Mouse (Mus musculus) hindbrain, embryonic 11.5 days (tissue): ENCODE data around the gene Cacna2d4. TPM values are rescaled to one million over a fixed set of nuclear protein-coding genes. Genes with fewer than 3 reads are reported as not detected.

Experiments used
- ATAC-seq: fragments of 200-750 bp; cut with Nextera tagmentation; 2 replicates; pipeline ENCODE4 v1.8.0; 2017; ENCODE audit warnings: mild to moderate bottlenecking, moderate TSS enrichment, moderate library complexity; ENCODE audit not compliant: low FRiP score
- DNase-seq: peaks from one replicate; pipeline ENCODE4 v3.0.0-alpha.2; 2015; ENCODE audit warnings: low spot score
- H3K27ac ChIP-seq: fragments of 300-500 bp; sonication (generic); 2 replicates; pipeline ENCODE4 v1.5.1; 2014; ENCODE audit warnings: mild to moderate bottlenecking, low read depth, low read length
- H3K27me3 ChIP-seq: fragments of 300-500 bp; sonication (generic); 2 replicates; pipeline ENCODE4 v1.6.1; 2014; ENCODE audit warnings: mild to moderate bottlenecking, low read length, moderate library complexity, mixed read lengths; ENCODE audit not compliant: control insufficient read depth, insufficient read depth
- H3K36me3 ChIP-seq: fragments of 300-500 bp; sonication (generic); 2 replicates; pipeline ENCODE4 v1.6.1; 2014; ENCODE audit warnings: mild to moderate bottlenecking, low read length, moderate library complexity, mixed read lengths; ENCODE audit not compliant: control insufficient read depth, insufficient read depth
- H3K4me1 ChIP-seq: fragments of 300-500 bp; sonication (generic); replicated peaks from 2 replicates; pipeline ENCODE4 v1.6.1; 2014; ENCODE audit warnings: low read length, mixed read lengths; ENCODE audit not compliant: control insufficient read depth, insufficient read depth
- H3K4me2 ChIP-seq: fragments of 300-500 bp; sonication (generic); replicated peaks from 2 replicates; pipeline ENCODE4 v1.6.1; 2014; ENCODE audit warnings: mild to moderate bottlenecking, low read depth, low read length
- H3K4me3 ChIP-seq: fragments of 300-500 bp; sonication (generic); 2 replicates; pipeline ENCODE4 v1.5.1; 2014; ENCODE audit warnings: low read depth, low read length
- H3K9ac ChIP-seq: fragments of 300-500 bp; sonication (generic); 2 replicates; pipeline ENCODE4 v1.6.1; 2014; ENCODE audit warnings: low read depth, low read length
- H3K9me3 ChIP-seq: fragments of 300-500 bp; sonication (generic); 2 replicates; pipeline ENCODE4 v1.6.1; 2016; ENCODE audit warnings: low read length; ENCODE audit not compliant: control insufficient read depth
- WGBS: fragments of 180-500 bp; shearing (Covaris S2); extraction: QIAGEN DNeasy Blood & Tissue Kit; methylation state at CpG from one replicate; pipeline ENCODE4 v1.1.7; 2014; 5-methylcytosine and 5-hydroxymethylcytosine counted together
- polyA plus RNA-seq: library from polyadenylated mRNA; unstranded; fragments of >200 nt; fragmentation: Nextera tagmentation; extraction: Ambion mirVana; gene quantifications from 2 replicates; pipeline ENCODE4 v1.2.1, GENCODE M21; 2014

Gene Cacna2d4
- polyA plus RNA-seq, 1 experiment from 2014 or later = 0.05 TPM

- no peak for ATAC-seq
These were observed 84.2 kb downstream of the Cacna2d4 start for GRCm38 (mm10) chr6:119320481-119320880.

GRCm38 (mm10) chr6:119321752-119322151 is 85.4 kb downstream of the Cacna2d4 start:
- no peaks in the 10 kb centered on the region for H3K36me3 ChIP-seq
- WGBS = 85% methylated on average over 7 of the region's 7 CpGs
- DNase-seq (no peak), ATAC-seq (no peak)
- H3K9me3 ChIP-seq = no peaks in the 10 kb centered on the region
- no peak overlapping the region for H3K4me2 ChIP-seq
- H3K27me3 ChIP-seq = no peaks in the 10 kb centered on the region
- H3K9ac ChIP-seq = no peak overlapping the region
- H3K4me3 ChIP-seq = no peak overlapping the region
- H3K4me1 ChIP-seq = no peaks in the 10 kb centered on the region
- H3K27ac ChIP-seq = no peak overlapping the region

More at GRCm38 (mm10) chr6:119320481-119320880, 84.2 kb downstream of the Cacna2d4 start:
- Histone ChIP-seq H3K4me2 (no peak overlapping the region), H3K4me3 (no peak overlapping the region), H3K9ac (no peak overlapping the region), H3K27me3 (no peaks in the 10 kb centered on the region), H3K9me3 (no peaks in the 10 kb centered on the region), H3K36me3 (no peaks in the 10 kb centered on the region), H3K4me1 (no peaks in the 10 kb centered on the region), H3K27ac (no peak overlapping the region)
- DNase-seq = peak; percentile 48
- WGBS = 40% methylated on average over 16 of the region's 16 CpGs

- WGBS = 46% methylated on average over 10 of the region's 10 CpGs
- no peaks in the 10 kb centered on the region for H3K36me3 ChIP-seq
- DNase-seq (no peak), ATAC-seq (no peak)
- H3K4me3 ChIP-seq = no peak overlapping the region
- no peak overlapping the region for H3K27ac ChIP-seq
- no peak overlapping the region for H3K9ac ChIP-seq
- H3K9me3 ChIP-seq = no peaks in the 10 kb centered on the region
- H3K4me1 ChIP-seq = peaks cover 2% of the 10 kb centered on the region; the same call in 1 of the 2 replicates
- no peak overlapping the region for H3K4me2 ChIP-seq
- peaks cover 15% of the 10 kb centered on the region for H3K27me3 ChIP-seq
These were observed 88.5 kb downstream of the Cacna2d4 start for GRCm38 (mm10) chr6:119324776-119325175.

GRCm38 (mm10) chr6:119325978-119326377 is 89.7 kb downstream of the Cacna2d4 start:
- 75% methylated on average over 6 of the region's 6 CpGs for whole genome bisulfite sequencing
- no peak overlapping the region for H3K9ac ChIP-seq
- peaks cover 27% of the 10 kb centered on the region for H3K27me3 ChIP-seq
- H3K4me1 ChIP-seq = peaks cover 2% of the 10 kb centered on the region; the same call in 1 of the 2 replicates
- no peak overlapping the region for H3K27ac ChIP-seq
- DNase-seq (no peak), ATAC-seq (no peak)
- no peaks in the 10 kb centered on the region for H3K36me3 ChIP-seq
- no peak overlapping the region for H3K4me2 ChIP-seq
- H3K9me3 ChIP-seq = no peaks in the 10 kb centered on the region
- no peak overlapping the region for H3K4me3 ChIP-seq

- 39% methylated on average over 6 of the region's 7 CpGs for WGBS
- DNase-seq (no peak), ATAC-seq (no peak)
- peaks cover 2% of the 10 kb centered on the region; the same call in 1 of the 2 replicates for H3K4me1 ChIP-seq
- H3K36me3 ChIP-seq = no peaks in the 10 kb centered on the region
- H3K9ac ChIP-seq = no peak overlapping the region
- no peak overlapping the region for H3K4me3 ChIP-seq
- H3K4me2 ChIP-seq = no peak overlapping the region
- no peak overlapping the region for H3K27ac ChIP-seq
- H3K9me3 ChIP-seq = no peaks in the 10 kb centered on the region
- peaks cover 33% of the 10 kb centered on the region for H3K27me3 ChIP-seq
These were observed 90.2 kb downstream of the Cacna2d4 start for GRCm38 (mm10) chr6:119326541-119326940.

GRCm38 (mm10) chr6:119328521-119329115 is 92.3 kb downstream of the Cacna2d4 start:
- DNase-seq (no peak), ATAC-seq (no peak)
- Histone ChIP-seq H3K4me3 (no peak overlapping the region), H3K27ac (no peak overlapping the region), H3K4me1 (peaks cover 2% of the 10 kb centered on the region; the same call in 1 of the 2 replicates), H3K4me2 (0 out of 2 replicates have a peak overlapping the region, but pooled peaks have one; percentile 6), H3K9me3 (no peaks in the 10 kb centered on the region), H3K9ac (no peak overlapping the region), H3K27me3 (peaks cover 33% of the 10 kb centered on the region), H3K36me3 (no peaks in the 10 kb centered on the region)
- WGBS = 12% methylated on average over 11 of the region's 11 CpGs

GRCm38 (mm10) chr6:119329215-119329714 is 92.9 kb downstream of the Cacna2d4 start:
- Histone ChIP-seq H3K36me3 (no peaks in the 10 kb centered on the region), H3K4me2 (0 out of 2 replicates have a peak overlapping the region, but pooled peaks have one; percentile 6), H3K4me3 (no peak overlapping the region), H3K27me3 (peaks cover 33% of the 10 kb centered on the region), H3K9me3 (no peaks in the 10 kb centered on the region), H3K4me1 (peaks cover 2% of the 10 kb centered on the region; the same call in 1 of the 2 replicates), H3K27ac (no peak overlapping the region), H3K9ac (no peak overlapping the region)
- ATAC-seq = peak; percentile 52; the same call in 1 of the 2 replicates
- peak; percentile 45 for DNase-seq
- 3% methylated on average over 7 of the region's 8 CpGs for WGBS

GRCm38 (mm10) chr6:119329936-119330335 is 93.6 kb downstream of the Cacna2d4 start:
- Histone ChIP-seq H3K9ac (no peak overlapping the region), H3K4me2 (no peak overlapping the region; the same call in 1 of the 2 replicates), H3K27me3 (peaks cover 33% of the 10 kb centered on the region), H3K36me3 (no peaks in the 10 kb centered on the region), H3K27ac (no peak overlapping the region), H3K9me3 (no peaks in the 10 kb centered on the region), H3K4me3 (peak overlapping the region; percentile 34; the same call in 1 of the 2 replicates), H3K4me1 (peaks cover 2% of the 10 kb centered on the region; the same call in 1 of the 2 replicates)
- DNase-seq = no peak
- 0 out of 2 replicates have a peak, but pooled peaks have one; percentile 5 for ATAC-seq
- 21% methylated on average over 6 of the region's 6 CpGs for WGBS

GRCm38 (mm10) chr6:119330506-119330905 is 94.2 kb downstream of the Cacna2d4 start, which contains the start of gene Lrtm2:
Gene Lrtm2 (minus strand): TSS chr6:119330766.
- peak; percentile 59 for DNase-seq

More at GRCm38 (mm10) chr6:119330506-119330905, 94.2 kb downstream of the Cacna2d4 start, which contains the start of gene Lrtm2:
- Histone ChIP-seq H3K27ac (no peak within 1 kb of the TSS), H3K27me3 (peaks cover 33% of the 10 kb centered on the region), H3K9ac (peak within 1 kb of the TSS; percentile 27; the same call in 1 of the 2 replicates), H3K4me1 (peaks cover 2% of the 10 kb centered on the region; the same call in 1 of the 2 replicates), H3K9me3 (no peaks in the 10 kb centered on the region), H3K4me3 (peak within 1 kb of the TSS; percentile 34), H3K36me3 (no peaks in the 10 kb centered on the region), H3K4me2 (peak within 1 kb of the TSS; percentile 55)
- under 1% methylated on average over 27 of the region's 31 CpGs for WGBS
- peak; percentile 37; the same call in 1 of the 2 replicates for ATAC-seq
